Mouse (Mus musculus) bone marrow macrophage, adult 2 months (primary cell): ENCODE data around the gene Tcerg1l.

ENCODE experiments used
- CTCF ChIP-seq: IDR thresholded peaks from 2 replicates; pipeline ENCODE4 v1.5.1; 2012; ENCODE audit warnings: low read depth, mild to moderate bottlenecking, low read length, moderate library complexity
- POLR2A ChIP-seq: IDR thresholded peaks from 2 replicates; pipeline ENCODE4 v1.6.1; 2012; ENCODE audit warnings: mild to moderate bottlenecking, low read depth, low read length, borderline replicate concordance

GRCm38 (mm10) chr7:138357475-138357874, 40.1 kb downstream of the Tcerg1l start:
- no peak for TF ChIP-seq CTCF
- no peak for TF ChIP-seq POLR2A
